Mouse (Mus musculus) liver, embryonic 16.5 days (tissue): ENCODE measurements around the gene AL732309.1. TPM values are rescaled to one million over a fixed set of nuclear protein-coding genes. Genes with fewer than 3 reads are reported as not detected.

ENCODE experiments used
- ATAC-seq: fragments of 200-750 bp; cut with Nextera tagmentation; 2 replicates; pipeline ENCODE4 v1.8.0; 2017; ENCODE audit warnings: low read depth, mild to moderate bottlenecking, moderate number of reproducible peaks, moderate library complexity
- H3K27ac ChIP-seq: fragments of 300-500 bp; sonication (generic); 2 replicates; pipeline ENCODE4 v1.5.1; 2014; ENCODE audit warnings: mild to moderate bottlenecking, low read length
- H3K27me3 ChIP-seq: fragments of 300-500 bp; sonication (generic); 2 replicates; pipeline ENCODE4 v1.6.1; 2014; ENCODE audit warnings: low read depth, low read length, mixed read lengths; ENCODE audit not compliant: control insufficient read depth, insufficient read depth
- H3K36me3 ChIP-seq: fragments of 300-500 bp; sonication (generic); 2 replicates; pipeline ENCODE4 v1.6.1; 2014; ENCODE audit warnings: mild to moderate bottlenecking; ENCODE audit not compliant: control insufficient read depth, insufficient read depth
- H3K4me1 ChIP-seq: fragments of 300-500 bp; sonication (generic); 2 replicates; pipeline ENCODE4 v1.6.1; 2014; ENCODE audit warnings: low read depth, low read length, mixed read lengths; ENCODE audit not compliant: control insufficient read depth
- H3K4me2 ChIP-seq: fragments of 300-500 bp; sonication (generic); 2 replicates; pipeline ENCODE4 v1.6.1; 2014; ENCODE audit warnings: low read depth, low read length, mixed read lengths
- H3K4me3 ChIP-seq: fragments of 300-500 bp; sonication (generic); 2 replicates; pipeline ENCODE4 v1.5.1; 2014; ENCODE audit warnings: low read depth, mild to moderate bottlenecking, low read length
- H3K9ac ChIP-seq: fragments of 300-500 bp; sonication (generic); 2 replicates; pipeline ENCODE4 v1.6.1; 2014; ENCODE audit warnings: low read depth, low read length
- H3K9me3 ChIP-seq: fragments of 300-500 bp; sonication (generic); replicated peaks from 2 replicates; pipeline ENCODE4 v1.6.1; 2016; ENCODE audit warnings: low read length; ENCODE audit not compliant: control insufficient read depth
- WGBS: fragments of 180-500 bp; shearing (Covaris S2); extraction: QIAGEN DNeasy Blood & Tissue Kit; methylation state at CpG from one replicate; pipeline ENCODE4 v1.1.7; 2014; ENCODE audit not compliant: insufficient replicate concordance; 5-methylcytosine and 5-hydroxymethylcytosine counted together
- polyA plus RNA-seq: library from polyadenylated mRNA; unstranded; fragments of >200 nt; fragmentation: Nextera tagmentation; extraction: Ambion mirVana; gene quantifications from 2 replicates; pipeline ENCODE4 v1.2.1, GENCODE M21; 2015

Gene AL732309.1
- polyA plus RNA-seq, 1 experiment from 2014 or later = 1.8 TPM

DNA sequence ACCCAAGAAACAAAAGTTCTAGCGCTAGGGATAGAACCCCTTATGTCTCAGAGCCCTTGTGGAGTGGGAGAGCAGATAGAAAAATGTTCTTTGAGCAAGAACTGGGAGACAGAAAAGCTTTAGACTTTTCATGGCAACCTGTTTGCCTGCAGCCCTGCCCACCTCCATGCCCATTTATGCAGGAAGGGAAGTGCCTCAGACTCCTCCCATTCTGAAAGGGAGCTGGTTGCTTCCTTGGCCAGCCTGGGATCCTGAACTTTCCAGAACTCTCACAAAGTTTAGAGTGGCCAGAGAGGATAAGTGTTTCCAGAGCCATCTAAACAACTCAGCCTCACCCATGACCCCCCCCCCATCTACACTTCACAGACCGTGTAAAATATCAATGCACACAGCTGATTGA lies 49.5 kb downstream of the AL732309.1 start:
- H3K9ac ChIP-seq = no peak overlapping the region; the same call in 1 of the 2 replicates
- WGBS = 15% methylated on average over 2 of the region's 2 CpGs
- peak overlapping the region; percentile 54; the same call in 1 of the 2 replicates for H3K4me3 ChIP-seq
- no peaks in the 10 kb centered on the region for H3K9me3 ChIP-seq
- peak overlapping the region; percentile 79 for H3K27ac ChIP-seq
- ATAC-seq = no peak
- H3K4me2 ChIP-seq = peak overlapping the region; percentile 71; the same call in 1 of the 2 replicates
- peaks cover 40% of the 10 kb centered on the region for H3K4me1 ChIP-seq
- H3K36me3 ChIP-seq = peaks cover 13% of the 10 kb centered on the region
- no peaks in the 10 kb centered on the region for H3K27me3 ChIP-seq

DNA sequence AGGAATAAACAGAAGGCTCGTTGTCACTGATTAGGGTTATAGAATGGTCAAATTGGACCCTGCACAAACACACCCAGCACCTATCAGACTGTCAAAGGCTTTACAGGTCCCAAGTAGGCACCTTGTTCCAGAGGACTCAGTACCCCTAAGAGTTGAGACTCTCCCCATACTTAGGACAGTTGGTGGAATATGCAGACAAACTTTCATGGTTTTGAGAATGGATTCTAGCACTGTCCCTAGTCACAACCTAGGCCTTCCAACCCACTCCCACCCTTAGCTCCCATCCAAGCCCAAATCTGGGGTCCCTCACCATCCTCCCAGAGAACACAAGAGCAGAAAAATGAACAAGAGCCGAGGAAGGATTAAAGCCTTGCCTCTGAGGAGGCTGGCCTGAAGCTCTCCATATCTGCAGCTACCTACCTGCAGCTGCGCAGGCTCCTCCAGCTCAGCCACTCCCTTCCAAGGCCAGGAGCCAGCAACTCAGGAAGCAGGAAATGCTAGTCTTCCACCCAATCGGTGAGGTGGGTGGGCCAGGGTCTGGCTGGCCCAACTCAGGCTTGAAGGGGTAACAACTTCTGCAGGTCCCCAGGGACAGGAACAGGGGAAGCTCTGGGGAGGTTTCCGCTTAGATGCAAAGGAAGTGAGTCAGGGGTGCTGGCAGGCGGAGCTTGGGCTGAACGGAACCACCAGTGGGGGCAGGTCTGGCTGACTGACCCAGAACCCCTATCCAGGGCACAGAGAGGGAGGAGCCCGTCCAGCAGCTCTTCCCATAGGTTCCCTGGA lies 50.3 kb downstream of the AL732309.1 start, which contains the start of gene Tor4a:
Gene Tor4a (minus strand): TSS at position 715 of the 783 bp plus-strand sequence.
- Histone ChIP-seq H3K4me2 (peak within 1 kb of the TSS; percentile 71), H3K9me3 (no peaks in the 10 kb centered on the region), H3K9ac (peak within 1 kb of the TSS; percentile 61), H3K4me1 (peaks cover 40% of the 10 kb centered on the region), H3K4me3 (peak within 1 kb of the TSS; percentile 54), H3K27ac (peak within 1 kb of the TSS; percentile 79), H3K36me3 (peaks cover 12% of the 10 kb centered on the region), H3K27me3 (no peaks in the 10 kb centered on the region)
- peak; percentile 54 for ATAC-seq
- WGBS = 2% methylated on average over 8 of the region's 8 CpGs

- Histone ChIP-seq H3K4me1 (peaks cover 40% of the 10 kb centered on the region), H3K9me3 (no peaks in the 10 kb centered on the region), H3K27ac (peak overlapping the region; percentile 79), H3K27me3 (no peaks in the 10 kb centered on the region), H3K4me3 (peak overlapping the region; percentile 54), H3K4me2 (peak overlapping the region; percentile 71), H3K36me3 (peaks cover 6% of the 10 kb centered on the region), H3K9ac (peak overlapping the region; percentile 61)
- ATAC-seq = peak; percentile 57
- WGBS = 7% methylated on average over 55 of the region's 55 CpGs
These were observed 51.2 kb downstream of the AL732309.1 start for GRCm38 (mm10) chr2:25195211-25196156.

Other genes with a start within 250 kb of the AL732309.1 start
- gene Nsmf, start 192.5 kb downstream of the AL732309.1 start, polyA plus RNA-seq = 9.5 and 10.8 TPM in 2 replicates
- 5.3 and 8.0 TPM in 2 replicates for gene Entpd8, start 166.6 kb downstream of the AL732309.1 start, polyA plus RNA-seq
- 0.82 and 0.85 TPM in 2 replicates for gene Noxa1, start 151.7 kb downstream of the AL732309.1 start, polyA plus RNA-seq
- 1.1 and 1.3 TPM in 2 replicates for gene Nrarp, start 66.1 kb downstream of the AL732309.1 start, polyA plus RNA-seq
- 6.5 and 6.6 TPM in 2 replicates for gene Tor4a, start 50.0 kb downstream of the AL732309.1 start, polyA plus RNA-seq
- 33.9 and 34.9 TPM in 2 replicates for gene Nelfb, start 35.4 kb downstream of the AL732309.1 start, polyA plus RNA-seq
- not detected in 2 replicates for gene Stpg3, start 32.2 kb downstream of the AL732309.1 start, polyA plus RNA-seq
- gene Fam166a, start 28.1 kb downstream of the AL732309.1 start, polyA plus RNA-seq = not detected in 2 replicates
- 590 and 624 TPM in 2 replicates for gene Tubb4b, start 22.2 kb downstream of the AL732309.1 start, polyA plus RNA-seq
- gene Slc34a3, start 12.5 kb downstream of the AL732309.1 start, polyA plus RNA-seq = 0.08 TPM in 1 of 2 replicates, not detected in the other
- gene Rnf224, start 10.1 kb downstream of the AL732309.1 start, polyA plus RNA-seq = not detected in 2 replicates
- 0.77 TPM in 1 of 2 replicates, not detected in the other for gene Rnf208, start 4.6 kb downstream of the AL732309.1 start, polyA plus RNA-seq
- not detected in 2 replicates for gene Cysrt1, start 4.4 kb downstream of the AL732309.1 start, polyA plus RNA-seq
- 10.9 and 12.0 TPM in 2 replicates for gene Tmem203, start 8.6 kb upstream of the AL732309.1 start, polyA plus RNA-seq
- 3.7 and 4.7 TPM in 2 replicates for gene Tprn, start 15.8 kb upstream of the AL732309.1 start, polyA plus RNA-seq
- gene Ssna1, start 25.6 kb upstream of the AL732309.1 start, polyA plus RNA-seq = 94.7 and 111 TPM in 2 replicates
- gene Anapc2, start 25.6 kb upstream of the AL732309.1 start, polyA plus RNA-seq = 40.1 and 40.5 TPM in 2 replicates
- gene Tmem210, start 41.3 kb upstream of the AL732309.1 start, polyA plus RNA-seq = not detected in 2 replicates
- not detected in 2 replicates for gene Lrrc26, start 43.1 kb upstream of the AL732309.1 start, polyA plus RNA-seq
- gene Grin1, start 72.3 kb upstream of the AL732309.1 start, polyA plus RNA-seq = 0.02 TPM in 1 of 2 replicates, not detected in the other
- 15.3 and 17.2 TPM in 2 replicates for gene Man1b1, start 85.5 kb upstream of the AL732309.1 start, polyA plus RNA-seq
- gene Dpp7, start 109.5 kb upstream of the AL732309.1 start, polyA plus RNA-seq = 10.8 and 11.5 TPM in 2 replicates
- 12.6 and 14.0 TPM in 2 replicates for gene Uap1l1, start 118.8 kb upstream of the AL732309.1 start, polyA plus RNA-seq
- gene Sapcd2, start 125.5 kb upstream of the AL732309.1 start, polyA plus RNA-seq = 14.7 and 16.2 TPM in 2 replicates
- gene Entpd2, start 149.0 kb upstream of the AL732309.1 start, polyA plus RNA-seq = 0.54 and 1.0 TPM in 2 replicates
- 4.7 and 4.8 TPM in 2 replicates for gene Npdc1, start 152.5 kb upstream of the AL732309.1 start, polyA plus RNA-seq
- 0.96 and 1.2 TPM in 2 replicates for gene Fut7, start 176.4 kb upstream of the AL732309.1 start, polyA plus RNA-seq
- 1.3 and 1.8 TPM in 2 replicates for gene Abca2, start 181.8 kb upstream of the AL732309.1 start, polyA plus RNA-seq
- 0.54 and 0.63 TPM in 2 replicates for gene Clic3, start 210.0 kb upstream of the AL732309.1 start, polyA plus RNA-seq
- 10.1 TPM in 2 replicates for gene Paxx, start 214.2 kb upstream of the AL732309.1 start, polyA plus RNA-seq
- gene Ptgds, start 223.2 kb upstream of the AL732309.1 start, polyA plus RNA-seq = 0.35 and 0.71 TPM in 2 replicates
- not detected in 2 replicates for gene Lcn12, start 247.0 kb upstream of the AL732309.1 start, polyA plus RNA-seq